Comparison of ENCODE assay signal across 28 mouse cellular contexts in genomic region chr8:122049266-122049665, GRCm38 (mm10).
DNase-seq lines count a peak whose midpoint lies in the region; ATAC-seq lines count a peak whose summit lies in the region.
"Had no signal": no experiment of that assay in that cellular context is flagged by ENCODE, and none has a peak within 500 bp of the region (broad histone marks: within the 10 kb centered on the region; RNA-seq: fewer than 3 reads in every experiment).

No protein-coding gene starts in this region.

- peaks cover 10% of the 10 kb centered on the region; the same call in 1 of the 2 replicates for H3K4me1 ChIP-seq in neural tube, embryonic 13.5 days (replicated peaks)
- H3K4me1 ChIP-seq in forebrain, embryonic 10.5 days: peaks cover 12% of the 10 kb centered on the region; the same call in 1 of the 2 replicates
- H3K4me1 ChIP-seq: liver, embryonic 12.5 days; midbrain, embryonic 12.5 days had no signal

- no peak overlapping the region for H3K4me3 ChIP-seq in neural tube, embryonic 13.5 days
- no peak overlapping the region for H3K4me3 ChIP-seq in forebrain, embryonic 10.5 days
- H3K4me3 ChIP-seq: embryonic facial prominence, embryonic 10.5 days; embryonic facial prominence, embryonic 15.5 days; left cerebral cortex, adult 2 months; liver, embryonic 12.5 days; midbrain, embryonic 12.5 days; neural tube, embryonic 15.5 days had no signal

- no peak overlapping the region for H3K9ac ChIP-seq in neural tube, embryonic 13.5 days
- H3K9ac ChIP-seq: embryonic facial prominence, embryonic 15.5 days; hindbrain, embryonic 14.5 days; liver, embryonic 12.5 days; liver, postnatal 0 days; midbrain, embryonic 12.5 days; neural tube, embryonic 15.5 days had no signal

- H3K27me3 ChIP-seq in neural tube, embryonic 13.5 days: no peaks in the 10 kb centered on the region
- no peaks in the 10 kb centered on the region for H3K27me3 ChIP-seq in forebrain, embryonic 10.5 days (ENCODE audit: poor library complexity, severe bottlenecking)
- H3K27me3 ChIP-seq: midbrain, embryonic 12.5 days; neural tube, embryonic 15.5 days had no signal

- DNase-seq in cerebellum, postnatal 4 days (ENCODE audit: low spot score in 2 of 2): no peak
- DNase-seq in neural tube, embryonic 10.5 days (ENCODE audit: extremely low spot score, low spot score): no peak
- peak; percentile 72 to 85 for DNase-seq in cerebellum, postnatal 10 days
- no peak for DNase-seq in layer of hippocampus, postnatal 10 days (ENCODE audit: low spot score in 2 of 2)
- no peak for DNase-seq in forebrain, embryonic 10.5 days (ENCODE audit: extremely low spot score, low spot score)
- DNase-seq: adrenal gland, adult 8-10 months; gastrocnemius, postnatal 25 days; heart, adult 18-20 months; heart, postnatal 36 days; kidney, postnatal 25 days; liver, postnatal 0 days; lung, postnatal 36 days; right cerebral cortex, postnatal 25 days; thymus, postnatal 25 days had no signal

- 0 out of 2 replicates have a peak overlapping the region, but pooled peaks have one; percentile 33 for H3K27ac ChIP-seq in neural tube, embryonic 13.5 days (replicated peaks)
- no peak overlapping the region for H3K27ac ChIP-seq in forebrain, embryonic 10.5 days
- H3K27ac ChIP-seq: embryonic facial prominence, embryonic 10.5 days; embryonic facial prominence, embryonic 15.5 days; hindbrain, embryonic 14.5 days; left cerebral cortex, adult 2 months; liver, embryonic 12.5 days; midbrain, embryonic 12.5 days; neural tube, embryonic 15.5 days had no signal

- ATAC-seq in cerebellum, adult (ENCODE audit: insufficient number of reproducible peaks, low FRiP score, low TSS enrichment): peak; percentile 37; the same call in 1 of the 2 replicates
- ATAC-seq in neural tube, embryonic 13.5 days (ENCODE audit: low read depth): no peak
- ATAC-seq in erythroid progenitor cell, adult 5-6 weeks (replicated peaks; ENCODE audit: low FRiP score, poor library complexity, severe bottlenecking): no peak
- ATAC-seq: activated CD4-positive, CD25-positive, alpha-beta regulatory T cell, adult 4 months; forebrain, embryonic 14.5 days; intestine, postnatal 0 days; liver, embryonic 12.5 days; liver, postnatal 0 days had no signal

- no peaks in the 10 kb centered on the region for H3K9me3 ChIP-seq in neural tube, embryonic 13.5 days
- H3K9me3 ChIP-seq in forebrain, embryonic 10.5 days: no peaks in the 10 kb centered on the region
- H3K9me3 ChIP-seq: embryonic facial prominence, embryonic 10.5 days; embryonic facial prominence, embryonic 15.5 days; liver, embryonic 12.5 days; midbrain, embryonic 12.5 days; neural tube, embryonic 15.5 days had no signal

- WGBS in neural tube, embryonic 13.5 days: 85% methylated on average over 4 of the region's 4 CpGs
- 86% methylated on average over 4 of the region's 4 CpGs for WGBS in forebrain, embryonic 10.5 days

- no peak overlapping the region for H3K4me2 ChIP-seq in neural tube, embryonic 13.5 days
- H3K4me2 ChIP-seq: embryonic facial prominence, embryonic 15.5 days; heart, embryonic 11.5 days; hindbrain, embryonic 14.5 days; liver, embryonic 12.5 days; midbrain, embryonic 12.5 days; neural tube, embryonic 15.5 days had no signal

- no peaks in the 10 kb centered on the region for H3K36me3 ChIP-seq in neural tube, embryonic 13.5 days
- H3K36me3 ChIP-seq in forebrain, embryonic 10.5 days (replicated peaks): no peaks in the 10 kb centered on the region
- H3K36me3 ChIP-seq: embryonic facial prominence, embryonic 10.5 days; embryonic facial prominence, embryonic 15.5 days; liver, embryonic 12.5 days; midbrain, embryonic 12.5 days; neural tube, embryonic 15.5 days had no signal

Comparison
In these comparisons a context has a peak if more than half of its experiments do, and no peak if none do; other contexts are left out.
1. DNase-seq: peak in cerebellum, postnatal 10 days (2 of 2); none in cerebellum, postnatal 4 days (0 of 2), neural tube, embryonic 10.5 days (single experiment), layer of hippocampus, postnatal 10 days (0 of 2) and forebrain, embryonic 10.5 days (single experiment).